Mouse (Mus musculus): ENCODE measurements around the gene Slc26a5. TPM values are rescaled to one million over a fixed set of nuclear protein-coding genes. Genes with fewer than 3 reads are reported as not detected.

Gene Slc26a5
- polyA plus RNA-seq (2012; rRNA removed): not detected in 2 replicates

GRCm38 (mm10) chr5:21865346-21866107 is at the start of gene Slc26a5:
Gene Slc26a5, minus strand, starts transcription at chr5:21865604.
- no peak within 1 kb of the TSS for H3K4me3 ChIP-seq (replicated peaks; ENCODE audit: extremely low read depth, low read depth, low read length)
- no peaks in the 10 kb centered on the region for H3K4me1 ChIP-seq (ENCODE audit: control insufficient read depth, insufficient read depth, low read length)
- peak; percentile 13 for DNase-seq
- 3% methylated on average over 29 of the region's 29 CpGs for WGBS
- no peak for TF ChIP-seq POLR2A (IDR thresholded peaks at IDR 0.05; ENCODE audit: borderline replicate concordance, extremely low read depth, low read depth, low read length)
- no peak for TF ChIP-seq CTCF (IDR thresholded peaks at IDR 0.05; ENCODE audit: insufficient read depth, low read length)

GRCm38 (mm10) chr5:21914776-21915175 is 49.4 kb upstream of the Slc26a5 start:
- H3K4me1 ChIP-seq (ENCODE audit: control insufficient read depth, insufficient read depth, low read length): no peaks in the 10 kb centered on the region
- no peak for DNase-seq
- 61% methylated on average over 3 of the region's 3 CpGs for WGBS
- no peak overlapping the region for H3K4me3 ChIP-seq (replicated peaks; ENCODE audit: extremely low read depth, low read depth, low read length)
- TF ChIP-seq POLR2A (IDR thresholded peaks at IDR 0.05; ENCODE audit: borderline replicate concordance, extremely low read depth, low read depth, low read length) (no peak), CTCF (IDR thresholded peaks at IDR 0.05; ENCODE audit: insufficient read depth, low read length) (no peak)

GRCm38 (mm10) chr5:21912835-21913530 is 47.6 kb upstream of the Slc26a5 start:
- DNase-seq: no peak
- 80% methylated on average over 23 of the region's 23 CpGs for WGBS
- Histone ChIP-seq H3K4me3 (replicated peaks; ENCODE audit: extremely low read depth, low read depth, low read length) (no peak overlapping the region), H3K4me1 (ENCODE audit: control insufficient read depth, insufficient read depth, low read length) (no peaks in the 10 kb centered on the region)
- no peak for TF ChIP-seq CTCF (IDR thresholded peaks at IDR 0.05; ENCODE audit: insufficient read depth, low read length)
- TF ChIP-seq POLR2A (IDR thresholded peaks at IDR 0.05; ENCODE audit: borderline replicate concordance, extremely low read depth, low read depth, low read length): no peak

- WGBS: 90% methylated on average over 12 of the region's 12 CpGs
- no peak for TF ChIP-seq POLR2A (IDR thresholded peaks at IDR 0.05; ENCODE audit: borderline replicate concordance, extremely low read depth, low read depth, low read length)
- TF ChIP-seq CTCF (IDR thresholded peaks at IDR 0.05; ENCODE audit: insufficient read depth, low read length): no peak
Observed at GRCm38 (mm10) chr5:21910726-21911125, 45.3 kb upstream of the Slc26a5 start.

GRCm38 (mm10) chr5:21909713-21910112 is 44.3 kb upstream of the Slc26a5 start:
- Histone ChIP-seq H3K4me3 (replicated peaks; ENCODE audit: extremely low read depth, low read depth, low read length) (no peak overlapping the region), H3K4me1 (ENCODE audit: control insufficient read depth, insufficient read depth, low read length) (no peaks in the 10 kb centered on the region)
- TF ChIP-seq POLR2A (IDR thresholded peaks at IDR 0.05; ENCODE audit: borderline replicate concordance, extremely low read depth, low read depth, low read length) (no peak), CTCF (IDR thresholded peaks at IDR 0.05; ENCODE audit: insufficient read depth, low read length) (no peak)
- DNase-seq: no peak
- 76% methylated on average over 3 of the region's 3 CpGs for WGBS

More at GRCm38 (mm10) chr5:21910726-21911125, 45.3 kb upstream of the Slc26a5 start:
- H3K4me3 ChIP-seq (replicated peaks; ENCODE audit: extremely low read depth, low read depth, low read length): no peak overlapping the region
- no peak for DNase-seq
- no peaks in the 10 kb centered on the region for H3K4me1 ChIP-seq (ENCODE audit: control insufficient read depth, insufficient read depth, low read length)

GRCm38 (mm10) chr5:21901411-21901810 is 36.0 kb upstream of the Slc26a5 start:
- no peaks in the 10 kb centered on the region for H3K4me1 ChIP-seq (ENCODE audit: control insufficient read depth, insufficient read depth, low read length)
- WGBS: 61% methylated on average over 12 of the region's 12 CpGs
- no peak overlapping the region for H3K4me3 ChIP-seq (replicated peaks; ENCODE audit: extremely low read depth, low read depth, low read length)
- no peak for DNase-seq
- no peak for TF ChIP-seq CTCF (IDR thresholded peaks at IDR 0.05; ENCODE audit: insufficient read depth, low read length)
- no peak for TF ChIP-seq POLR2A (IDR thresholded peaks at IDR 0.05; ENCODE audit: borderline replicate concordance, extremely low read depth, low read depth, low read length)

GRCm38 (mm10) chr5:21900891-21901290 is 35.5 kb upstream of the Slc26a5 start:
- WGBS: 41% methylated on average over 6 of the region's 6 CpGs
- Histone ChIP-seq H3K4me1 (ENCODE audit: control insufficient read depth, insufficient read depth, low read length) (no peaks in the 10 kb centered on the region), H3K4me3 (replicated peaks; ENCODE audit: extremely low read depth, low read depth, low read length) (no peak overlapping the region)
- DNase-seq: no peak
- TF ChIP-seq CTCF (IDR thresholded peaks at IDR 0.05; ENCODE audit: insufficient read depth, low read length): no peak

GRCm38 (mm10) chr5:21898875-21899274 is 33.5 kb upstream of the Slc26a5 start:
- no peak for DNase-seq
- TF ChIP-seq CTCF (IDR thresholded peaks at IDR 0.05; ENCODE audit: insufficient read depth, low read length) (no peak), POLR2A (IDR thresholded peaks at IDR 0.05; ENCODE audit: borderline replicate concordance, extremely low read depth, low read depth, low read length) (no peak)
- H3K4me3 ChIP-seq (replicated peaks; ENCODE audit: extremely low read depth, low read depth, low read length): no peak overlapping the region
- WGBS: 74% methylated on average over 6 of the region's 6 CpGs
- no peaks in the 10 kb centered on the region for H3K4me1 ChIP-seq (ENCODE audit: control insufficient read depth, insufficient read depth, low read length)

GRCm38 (mm10) chr5:21896586-21896985 is 31.2 kb upstream of the Slc26a5 start:
- H3K4me3 ChIP-seq (replicated peaks; ENCODE audit: extremely low read depth, low read depth, low read length): no peak overlapping the region
- H3K4me1 ChIP-seq (ENCODE audit: control insufficient read depth, insufficient read depth, low read length): no peaks in the 10 kb centered on the region
- no peak for DNase-seq
- 39% methylated on average over 14 of the region's 14 CpGs for WGBS
- TF ChIP-seq POLR2A (IDR thresholded peaks at IDR 0.05; ENCODE audit: borderline replicate concordance, extremely low read depth, low read depth, low read length) (no peak), CTCF (IDR thresholded peaks at IDR 0.05; ENCODE audit: insufficient read depth, low read length) (no peak)

GRCm38 (mm10) chr5:21894168-21894567 is 28.8 kb upstream of the Slc26a5 start:
- DNase-seq: no peak
- H3K4me3 ChIP-seq (replicated peaks; ENCODE audit: extremely low read depth, low read depth, low read length): no peak overlapping the region
- no peaks in the 10 kb centered on the region for H3K4me1 ChIP-seq (ENCODE audit: control insufficient read depth, insufficient read depth, low read length)
- 76% methylated on average over 3 of the region's 3 CpGs for WGBS
- TF ChIP-seq CTCF (IDR thresholded peaks at IDR 0.05; ENCODE audit: insufficient read depth, low read length) (no peak), POLR2A (IDR thresholded peaks at IDR 0.05; ENCODE audit: borderline replicate concordance, extremely low read depth, low read depth, low read length) (no peak)
